Mouse (Mus musculus) heart, embryonic 10.5 days (tissue): ENCODE data around the gene Pdzrn4. TPM values are rescaled to one million over a fixed set of nuclear protein-coding genes. Genes with fewer than 3 reads are reported as not detected.
"Not testable (repeated sequence)": the region's sequence is repeated elsewhere in the genome, so short reads cannot be mapped to it uniquely, and the experiment has no call there.

Experiments used
- DNase-seq: peaks from one replicate; pipeline ENCODE4 v3.0.0-alpha.2; 2017; ENCODE audit warnings: low spot score
- H3K27ac ChIP-seq: fragments of 300-500 bp; sonication (generic); 2 replicates; pipeline ENCODE4 v1.5.1; 2016; ENCODE audit warnings: mild to moderate bottlenecking
- H3K27me3 ChIP-seq: fragments of 300-500 bp; sonication (generic); 2 replicates; pipeline ENCODE4 v1.6.1; 2016; ENCODE audit warnings: mild to moderate bottlenecking; ENCODE audit not compliant: poor library complexity, insufficient read depth, severe bottlenecking
- H3K36me3 ChIP-seq: fragments of 300-500 bp; sonication (generic); 2 replicates; pipeline ENCODE4 v1.6.1; 2016; ENCODE audit warnings: mild to moderate bottlenecking, moderate library complexity
- H3K4me1 ChIP-seq: fragments of 300-500 bp; sonication (generic); 2 replicates; pipeline ENCODE4 v1.6.1; 2016; ENCODE audit warnings: mild to moderate bottlenecking
- H3K4me3 ChIP-seq: fragments of 300-500 bp; sonication (generic); 2 replicates; pipeline ENCODE4 v1.5.1; 2016; ENCODE audit warnings: mild to moderate bottlenecking, moderate library complexity
- H3K9me3 ChIP-seq: fragments of 300-500 bp; sonication (generic); 2 replicates; pipeline ENCODE4 v1.6.1; 2016; ENCODE audit warnings: mild to moderate bottlenecking, moderate library complexity
- WGBS: fragments of 180-500 bp; shearing (Covaris S2); methylation state at CpG from one replicate; pipeline ENCODE4 v1.1.7; 2016; 5-methylcytosine and 5-hydroxymethylcytosine counted together
- polyA plus RNA-seq: library from polyadenylated mRNA; unstranded; fragments of >200 nt; fragmentation: Nextera tagmentation; extraction: Ambion mirVana; gene quantifications from 2 replicates; pipeline ENCODE4 v1.2.1, GENCODE M21; 2016

Gene Pdzrn4
- 0.34 and 0.57 TPM in 2 replicates for polyA plus RNA-seq

DNA sequence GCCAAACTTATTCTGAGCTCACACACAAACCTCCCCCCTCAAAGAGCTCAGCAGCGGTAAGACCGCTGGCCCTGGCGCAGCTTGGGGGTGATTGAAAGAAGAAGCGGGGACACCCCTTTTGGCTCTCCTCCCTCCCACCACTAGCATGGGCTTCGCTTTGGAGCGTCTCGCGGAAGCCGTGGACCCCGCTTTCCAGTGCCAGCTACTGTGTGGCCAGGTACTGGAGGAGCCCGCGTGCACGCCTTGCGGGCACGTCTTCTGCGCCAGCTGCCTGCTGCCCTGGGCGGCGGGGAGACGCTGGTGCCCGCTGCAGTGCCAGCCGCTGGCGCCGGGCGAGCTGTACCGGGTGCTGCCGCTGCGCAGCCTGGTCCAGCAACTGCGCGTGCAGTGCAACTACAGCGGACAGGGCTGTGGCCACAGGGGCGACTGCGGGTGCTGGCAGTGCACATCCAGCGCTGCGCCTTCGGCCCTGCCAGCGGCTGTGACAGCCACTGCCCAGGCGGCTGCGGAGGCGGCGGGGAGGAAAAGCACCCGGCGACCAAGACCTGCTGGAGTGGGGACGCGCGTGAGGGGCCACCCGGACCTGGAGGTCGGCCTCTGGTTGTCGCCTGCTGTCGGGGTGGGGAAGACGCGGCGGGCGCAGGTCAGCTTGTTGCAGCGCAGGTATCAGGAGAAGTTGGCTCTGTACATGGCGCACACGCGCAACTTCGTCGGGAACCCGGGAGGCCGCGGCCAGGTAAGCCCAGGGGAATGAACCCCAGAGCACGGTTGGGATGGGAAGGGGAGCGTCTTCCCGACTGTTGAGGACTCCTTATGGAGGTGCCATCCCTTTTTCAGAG lies at the start of gene Pdzrn4:
Pdzrn4 (plus strand) TSS at position 112 of the 839 bp plus-strand sequence.
- Histone ChIP-seq H3K4me1 (peaks cover 18% of the 10 kb centered on the region), H3K9me3 (no peaks in the 10 kb centered on the region), H3K27ac (peak within 1 kb of the TSS; percentile 53; the same call in 1 of the 2 replicates), H3K4me3 (peak within 1 kb of the TSS; percentile 71), H3K27me3 (peaks cover 41% of the 10 kb centered on the region), H3K36me3 (no peaks in the 10 kb centered on the region)
- no peak for DNase-seq
- 1% methylated on average over 65 of the region's 65 CpGs for WGBS

DNA sequence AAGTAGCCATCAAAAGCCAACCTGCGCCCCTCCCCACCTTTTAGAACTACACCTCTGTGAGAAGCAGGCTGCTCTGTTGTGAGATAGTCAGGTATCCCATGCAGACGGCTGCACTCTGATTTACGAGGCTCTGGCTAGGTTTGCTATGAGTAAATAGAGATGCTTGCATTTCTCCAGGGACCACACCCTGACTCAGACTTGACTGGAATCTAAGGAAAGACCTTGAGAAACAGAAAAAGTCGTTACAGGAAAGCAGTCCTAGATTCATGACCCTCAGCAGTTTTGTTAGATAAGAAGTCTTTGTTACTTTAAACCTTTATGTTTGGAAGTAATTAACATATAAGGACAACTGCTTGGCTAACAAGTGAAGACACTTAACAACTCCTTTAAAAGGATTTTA lies 49.3 kb upstream of the Pdzrn4 start:
- H3K27ac ChIP-seq = no peak overlapping the region
- H3K9me3 ChIP-seq = no peaks in the 10 kb centered on the region
- no peaks in the 10 kb centered on the region for H3K36me3 ChIP-seq
- H3K4me3 ChIP-seq = no peak overlapping the region
- H3K27me3 ChIP-seq = no peaks in the 10 kb centered on the region
- H3K4me1 ChIP-seq = no peaks in the 10 kb centered on the region
- DNase-seq = no peak
- 49% methylated on average over 4 of the region's 4 CpGs for WGBS

DNA sequence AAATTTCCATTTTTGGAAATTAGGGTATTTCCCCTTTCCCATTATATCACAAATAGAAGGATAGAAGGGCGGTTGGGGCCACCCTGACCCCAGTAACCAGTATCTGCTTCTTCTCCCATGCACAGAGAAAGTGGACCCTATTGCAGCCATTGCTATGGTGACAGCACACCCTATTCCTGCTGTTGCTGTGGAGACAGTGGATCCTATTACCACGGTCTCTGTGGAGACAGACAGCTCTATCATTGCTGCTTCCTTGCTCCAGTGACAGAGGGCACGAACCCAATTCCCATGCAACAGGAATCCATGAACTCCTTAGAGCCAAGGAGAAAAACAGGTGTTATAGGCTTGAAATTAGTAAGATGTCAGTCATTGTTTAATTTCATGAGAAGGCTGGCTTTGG lies 48.8 kb upstream of the Pdzrn4 start:
- Histone ChIP-seq H3K4me1 (no peaks in the 10 kb centered on the region), H3K27ac (no peak overlapping the region), H3K27me3 (no peaks in the 10 kb centered on the region), H3K36me3 (no peaks in the 10 kb centered on the region), H3K9me3 (no peaks in the 10 kb centered on the region), H3K4me3 (no peak overlapping the region)
- no peak for DNase-seq
- 55% methylated on average over 3 of the region's 3 CpGs for WGBS

DNA sequence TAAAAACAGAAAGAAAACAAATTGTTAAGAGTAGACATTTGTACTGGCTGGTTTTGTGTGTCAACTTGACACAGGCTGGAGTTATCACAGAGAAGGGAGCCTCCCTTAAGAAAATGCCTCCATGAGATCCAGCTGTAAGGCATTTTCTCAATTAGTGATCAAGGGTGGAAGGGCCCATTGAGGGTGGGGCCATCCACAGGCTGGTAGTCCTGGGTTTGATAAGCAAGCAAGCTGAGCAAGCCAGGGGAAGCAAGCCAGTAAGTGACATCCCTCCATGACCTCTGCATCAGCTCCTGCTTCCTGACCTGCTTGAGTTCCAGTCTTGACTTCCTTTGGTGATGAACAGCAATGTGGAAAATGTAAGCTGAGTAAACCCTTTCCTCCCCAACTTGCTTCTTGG lies 48.2 kb upstream of the Pdzrn4 start:
- H3K27ac ChIP-seq = not testable (repeated sequence)

DNA sequence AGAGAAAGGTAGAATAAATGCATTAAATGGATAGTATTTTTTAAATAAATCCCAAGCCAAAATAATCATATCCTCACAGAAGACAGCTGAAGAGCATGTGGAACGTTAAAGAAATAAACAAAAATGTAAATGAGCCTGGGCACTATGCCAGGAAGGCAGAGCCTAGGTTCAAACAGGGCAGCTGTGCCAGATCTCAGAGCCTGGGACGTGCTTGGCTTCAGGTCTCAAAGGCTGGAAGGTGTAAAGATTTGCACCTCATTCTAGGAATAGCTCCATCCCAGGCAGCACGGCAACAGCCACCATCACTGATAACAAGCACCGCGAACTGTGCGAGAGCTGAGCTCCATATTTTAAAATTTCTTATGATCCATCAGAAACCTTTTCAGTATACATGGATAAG lies 32.5 kb upstream of the Pdzrn4 start:
- 55% methylated on average over 6 of the region's 6 CpGs for WGBS
- no peaks in the 10 kb centered on the region for H3K36me3 ChIP-seq
- no peaks in the 10 kb centered on the region for H3K9me3 ChIP-seq
- no peaks in the 10 kb centered on the region for H3K27me3 ChIP-seq
- H3K4me3 ChIP-seq = no peak overlapping the region
- H3K4me1 ChIP-seq = no peaks in the 10 kb centered on the region
- no peak for DNase-seq
- H3K27ac ChIP-seq = no peak overlapping the region

More for the DNA sequence above, 48.2 kb upstream of the Pdzrn4 start:
- not testable (repeated sequence) for H3K9me3 ChIP-seq, DNase-seq, H3K4me1 ChIP-seq, H3K27me3 ChIP-seq, H3K4me3 ChIP-seq, H3K36me3 ChIP-seq

DNA sequence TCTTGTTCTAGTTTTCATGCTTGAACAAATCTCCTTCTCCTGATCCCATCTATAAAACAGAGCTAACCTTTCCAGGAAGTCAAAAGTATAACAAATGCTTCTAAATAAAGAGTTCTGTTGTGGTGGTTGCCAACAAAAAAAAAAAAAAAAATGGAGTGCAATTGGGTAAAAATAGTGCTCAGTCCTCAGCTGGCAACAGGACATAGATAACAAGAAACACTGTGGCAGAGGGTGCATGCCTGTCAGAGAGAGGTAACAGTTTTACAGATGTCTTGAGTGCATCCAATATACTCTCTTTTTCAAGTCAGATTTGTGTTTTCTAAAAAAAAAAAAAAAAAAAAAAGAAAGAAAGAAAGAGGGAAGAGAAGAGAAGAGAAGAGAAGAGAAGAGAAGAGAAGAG lies 32.1 kb upstream of the Pdzrn4 start:
- no peak for DNase-seq
- Histone ChIP-seq H3K4me3 (no peak overlapping the region), H3K27ac (no peak overlapping the region), H3K27me3 (no peaks in the 10 kb centered on the region), H3K36me3 (no peaks in the 10 kb centered on the region), H3K4me1 (no peaks in the 10 kb centered on the region), H3K9me3 (no peaks in the 10 kb centered on the region)

DNA sequence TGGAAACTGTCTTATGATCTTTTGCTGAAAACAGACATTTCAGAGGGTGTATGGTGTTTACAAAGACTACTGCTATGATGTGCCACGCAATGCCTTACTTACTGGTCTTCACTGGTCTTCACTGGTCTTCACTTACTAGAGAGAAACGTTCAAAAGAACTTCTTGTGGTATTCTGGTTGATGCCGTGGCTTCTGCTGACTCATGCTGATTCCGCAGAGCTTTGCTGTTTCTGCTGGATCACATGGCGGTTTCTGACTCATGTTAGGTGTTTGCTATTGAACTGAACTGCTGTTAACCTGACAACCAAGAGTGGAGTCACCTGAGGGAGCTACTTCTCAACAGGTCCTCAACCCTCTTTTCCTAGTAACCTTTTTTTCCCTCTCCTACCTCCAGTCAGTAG lies 1.9 kb upstream of the Pdzrn4 start:
- H3K4me1 ChIP-seq = peaks cover 23% of the 10 kb centered on the region
- WGBS = 80% methylated on average over 5 of the region's 5 CpGs
- no peak overlapping the region for H3K4me3 ChIP-seq
- H3K36me3 ChIP-seq = no peaks in the 10 kb centered on the region
- H3K9me3 ChIP-seq = no peaks in the 10 kb centered on the region
- no peak for DNase-seq
- H3K27me3 ChIP-seq = peaks cover 41% of the 10 kb centered on the region
- no peak overlapping the region for H3K27ac ChIP-seq

DNA sequence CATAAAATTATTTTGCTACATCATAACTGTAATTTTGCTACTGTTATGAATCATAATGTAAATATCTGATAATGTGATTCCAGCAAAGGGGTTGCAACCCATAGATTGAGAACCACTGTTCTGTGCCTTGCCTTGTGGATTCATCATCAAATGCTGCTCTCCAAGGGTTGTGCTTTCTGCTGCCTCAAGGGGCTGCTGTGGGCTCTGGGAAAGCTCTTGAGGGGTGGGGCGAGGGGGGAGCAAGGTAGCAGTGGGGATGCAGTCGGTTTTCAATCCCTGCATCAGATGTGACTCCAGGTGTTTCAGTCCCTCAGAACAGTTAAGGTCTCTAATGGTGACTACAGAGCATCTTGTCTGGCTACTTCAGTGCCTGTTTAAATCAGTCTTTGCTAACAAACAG lies 2.1 kb downstream of the Pdzrn4 start:
- H3K9me3 ChIP-seq = no peaks in the 10 kb centered on the region
- H3K4me1 ChIP-seq = peaks cover 18% of the 10 kb centered on the region
- no peak overlapping the region for H3K4me3 ChIP-seq
- 46% methylated on average over 2 of the region's 2 CpGs for WGBS
- no peak overlapping the region for H3K27ac ChIP-seq
- peaks cover 41% of the 10 kb centered on the region for H3K27me3 ChIP-seq
- H3K36me3 ChIP-seq = no peaks in the 10 kb centered on the region
- no peak for DNase-seq

DNA sequence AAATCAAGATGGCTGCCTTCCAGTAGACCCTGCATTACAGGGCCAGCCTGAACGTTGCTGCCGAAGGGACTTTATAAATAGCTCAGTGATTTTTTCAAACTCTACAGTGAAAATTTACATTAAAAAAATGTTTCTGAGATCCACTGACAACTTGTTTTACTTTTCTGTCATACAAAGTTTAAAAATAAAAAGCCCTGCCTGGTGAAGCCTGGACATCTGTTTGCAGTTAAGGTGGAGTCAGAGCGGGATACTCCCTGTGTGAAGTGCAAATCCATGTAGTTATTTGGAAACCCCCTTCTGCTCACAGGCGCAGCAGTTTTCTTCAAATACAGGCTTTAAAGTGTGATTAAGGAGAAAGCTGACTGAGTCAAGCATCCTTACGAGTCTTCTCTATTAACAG lies 2.6 kb downstream of the Pdzrn4 start:
- WGBS = 72% methylated on average over 5 of the region's 5 CpGs

DNA sequence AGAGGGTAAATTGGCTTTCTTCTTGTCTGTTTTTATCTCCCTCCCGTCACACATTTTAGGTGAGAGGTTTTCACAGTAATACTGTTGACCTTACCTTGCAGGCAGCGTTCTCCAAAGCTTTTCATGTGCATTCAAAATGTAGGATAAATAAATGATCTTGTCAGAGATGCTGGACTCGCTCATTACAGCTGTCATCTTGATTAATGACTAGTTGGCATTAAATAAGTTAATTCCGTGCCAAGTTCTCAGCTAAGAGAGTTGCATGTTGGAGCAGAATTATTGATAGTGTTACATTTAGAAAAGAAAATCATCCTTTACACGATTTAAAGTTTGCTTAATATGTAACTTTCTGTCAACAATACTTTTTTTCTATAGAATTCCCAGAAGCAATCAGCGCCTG lies 4.9 kb downstream of the Pdzrn4 start:
- DNase-seq = no peak
- Histone ChIP-seq H3K4me3 (no peak overlapping the region), H3K36me3 (no peaks in the 10 kb centered on the region), H3K4me1 (peaks cover 17% of the 10 kb centered on the region), H3K9me3 (no peaks in the 10 kb centered on the region), H3K27me3 (peaks cover 23% of the 10 kb centered on the region), H3K27ac (no peak overlapping the region)
- WGBS = 71% methylated on average over 6 of the region's 6 CpGs

More for the DNA sequence above, 2.6 kb downstream of the Pdzrn4 start:
- DNase-seq = no peak
- no peaks in the 10 kb centered on the region for H3K36me3 ChIP-seq
- no peak overlapping the region for H3K4me3 ChIP-seq
- H3K9me3 ChIP-seq = no peaks in the 10 kb centered on the region
- H3K27ac ChIP-seq = no peak overlapping the region
- peaks cover 18% of the 10 kb centered on the region for H3K4me1 ChIP-seq
- peaks cover 41% of the 10 kb centered on the region for H3K27me3 ChIP-seq

DNA sequence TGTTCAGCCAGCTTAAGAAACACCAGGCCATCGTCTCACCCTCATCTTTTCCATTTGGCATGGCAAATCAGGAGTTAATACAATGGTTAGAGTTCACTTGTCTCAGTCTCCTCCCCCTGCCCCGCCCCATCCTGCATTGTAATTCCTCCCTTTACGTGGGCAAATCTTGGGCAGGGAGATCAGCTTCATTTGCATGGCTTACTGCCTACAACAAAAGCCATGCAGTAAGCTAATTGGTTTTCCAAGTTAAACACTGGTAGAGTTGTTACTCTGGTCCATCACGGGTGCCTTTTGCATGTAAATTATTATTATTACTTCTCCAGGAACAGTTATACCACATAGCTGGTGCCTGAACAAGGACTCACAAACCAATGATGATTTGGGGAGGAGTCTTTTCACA lies 18.6 kb downstream of the Pdzrn4 start:
- no peaks in the 10 kb centered on the region for H3K27me3 ChIP-seq
- WGBS = 31% methylated on average over 4 of the region's 4 CpGs

DNA sequence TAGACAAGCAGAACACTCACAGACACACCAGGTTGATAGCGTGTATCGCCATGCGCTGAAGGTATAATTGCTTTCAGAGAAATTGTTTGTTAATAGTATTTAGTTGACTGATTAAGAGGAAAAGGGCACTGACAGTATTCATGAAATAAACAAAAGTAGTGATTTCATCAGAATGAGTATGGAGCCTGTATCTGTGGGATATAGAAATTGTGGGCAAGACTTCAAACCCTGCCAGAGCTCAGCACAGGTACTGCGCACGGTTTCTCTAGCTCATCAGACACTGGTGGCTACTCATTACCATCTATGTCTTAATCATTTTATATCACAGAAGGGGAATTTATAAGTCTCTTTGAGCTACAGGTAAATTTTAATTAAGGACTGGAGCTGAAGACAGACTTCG lies 19.5 kb downstream of the Pdzrn4 start:
- no peaks in the 10 kb centered on the region for H3K4me1 ChIP-seq
- H3K27me3 ChIP-seq = no peaks in the 10 kb centered on the region
- no peak overlapping the region for H3K4me3 ChIP-seq
- no peaks in the 10 kb centered on the region for H3K36me3 ChIP-seq
- 90% methylated on average over 6 of the region's 6 CpGs for WGBS
- no peaks in the 10 kb centered on the region for H3K9me3 ChIP-seq
- DNase-seq = no peak
- H3K27ac ChIP-seq = no peak overlapping the region

More for the DNA sequence above, 18.6 kb downstream of the Pdzrn4 start:
- H3K36me3 ChIP-seq = no peaks in the 10 kb centered on the region
- DNase-seq = no peak
- H3K27ac ChIP-seq = no peak overlapping the region
- H3K9me3 ChIP-seq = no peaks in the 10 kb centered on the region
- no peak overlapping the region for H3K4me3 ChIP-seq
- H3K4me1 ChIP-seq = no peaks in the 10 kb centered on the region

DNA sequence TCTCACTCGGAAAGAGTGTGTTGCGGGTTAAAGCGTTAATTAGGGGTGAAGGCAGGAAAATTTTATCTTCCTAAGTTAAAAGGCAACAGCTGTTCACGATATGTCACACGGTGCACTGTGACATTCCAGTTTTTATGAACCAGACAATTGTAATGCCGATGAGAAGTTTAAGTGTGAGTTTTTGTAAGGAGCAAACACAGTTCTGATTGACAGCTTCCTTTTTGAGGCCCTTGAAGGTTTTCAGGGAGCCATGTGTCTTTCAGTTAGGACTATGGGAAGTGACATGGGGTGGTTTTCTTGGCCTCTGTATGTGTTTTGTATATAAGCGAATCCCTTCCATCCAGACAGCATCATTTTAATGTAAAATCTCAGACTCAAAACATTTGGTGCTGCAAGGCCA lies 20.0 kb downstream of the Pdzrn4 start:
- H3K36me3 ChIP-seq = no peaks in the 10 kb centered on the region
- H3K27ac ChIP-seq = no peak overlapping the region
- no peak overlapping the region for H3K4me3 ChIP-seq
- H3K4me1 ChIP-seq = no peaks in the 10 kb centered on the region
- H3K27me3 ChIP-seq = no peaks in the 10 kb centered on the region
- H3K9me3 ChIP-seq = no peaks in the 10 kb centered on the region
- 66% methylated on average over 7 of the region's 7 CpGs for WGBS
- DNase-seq = no peak

DNA sequence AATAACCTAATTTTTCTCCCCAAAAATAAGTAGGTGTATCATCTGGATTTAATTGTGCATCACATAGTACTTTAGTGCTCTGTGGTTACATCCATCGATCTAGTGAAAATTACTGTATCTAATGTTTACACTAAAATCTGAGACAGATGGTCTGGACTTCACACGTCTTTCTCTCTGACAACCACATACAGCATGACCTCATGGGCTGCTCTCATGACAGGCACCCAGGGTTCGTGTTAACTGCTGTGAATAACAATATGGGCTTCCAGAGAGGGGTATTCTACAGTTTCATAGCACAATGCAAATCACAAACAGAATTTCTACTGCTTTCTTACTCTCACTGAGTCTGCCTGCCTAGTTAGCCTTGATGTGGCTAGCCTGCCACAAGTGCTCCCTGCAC lies 20.4 kb downstream of the Pdzrn4 start:
- no peaks in the 10 kb centered on the region for H3K36me3 ChIP-seq
- no peaks in the 10 kb centered on the region for H3K27me3 ChIP-seq
- H3K27ac ChIP-seq = no peak overlapping the region
- WGBS = 63% methylated on average over 3 of the region's 3 CpGs
- DNase-seq = no peak
- H3K4me3 ChIP-seq = no peak overlapping the region
- no peaks in the 10 kb centered on the region for H3K4me1 ChIP-seq
- no peaks in the 10 kb centered on the region for H3K9me3 ChIP-seq
